Mouse (Mus musculus): Measurements from ENCODE around the gene Olfr523. TPM values are rescaled to one million over a fixed set of nuclear protein-coding genes. Genes with fewer than 3 reads are reported as not detected.

Gene Olfr523
- total RNA-seq, 2 experiments from 2014 or later = not detected

- no peak for ATAC-seq (replicated peaks; ENCODE audit: low FRiP score, low TSS enrichment, poor library complexity, severe bottlenecking)
These were observed 3.6 kb upstream of the Olfr523 start for GRCm38 (mm10) chr7:140169386-140169785.

GRCm38 (mm10) chr7:140170863-140171262 is 2.2 kb upstream of the Olfr523 start:
- ATAC-seq (replicated peaks; ENCODE audit: low FRiP score, low TSS enrichment, poor library complexity, severe bottlenecking) = no peak

GRCm38 (mm10) chr7:140179176-140179575 is 6.2 kb downstream of the Olfr523 start:
- no peak for ATAC-seq (replicated peaks; ENCODE audit: low FRiP score, low TSS enrichment, poor library complexity, severe bottlenecking)

- ATAC-seq (replicated peaks; ENCODE audit: low FRiP score, low TSS enrichment, poor library complexity, severe bottlenecking) = no peak
These were observed 7.7 kb downstream of the Olfr523 start for GRCm38 (mm10) chr7:140180692-140181091.

- ATAC-seq (replicated peaks; ENCODE audit: low FRiP score, low TSS enrichment, poor library complexity, severe bottlenecking) = no peak
These were observed 11.2 kb downstream of the Olfr523 start for GRCm38 (mm10) chr7:140184206-140184605.

GRCm38 (mm10) chr7:140186646-140187620 is 13.9 kb downstream of the Olfr523 start:
- ATAC-seq (replicated peaks; ENCODE audit: low FRiP score, low TSS enrichment, poor library complexity, severe bottlenecking) = peak; percentile 80

- no peak; the same call in 1 of the 2 replicates for ATAC-seq (replicated peaks; ENCODE audit: low FRiP score, low TSS enrichment, poor library complexity, severe bottlenecking)
These were observed 14.8 kb downstream of the Olfr523 start for GRCm38 (mm10) chr7:140187721-140188390.

GRCm38 (mm10) chr7:140188391-140189328 is 15.6 kb downstream of the Olfr523 start:
- ATAC-seq (replicated peaks; ENCODE audit: low FRiP score, low TSS enrichment, poor library complexity, severe bottlenecking) = peak; percentile 63

GRCm38 (mm10) chr7:140190435-140190834 is 17.4 kb downstream of the Olfr523 start:
- ATAC-seq (replicated peaks; ENCODE audit: low FRiP score, low TSS enrichment, poor library complexity, severe bottlenecking) = no peak

- ATAC-seq (replicated peaks; ENCODE audit: low FRiP score, low TSS enrichment, poor library complexity, severe bottlenecking) = no peak
These were observed 19.4 kb downstream of the Olfr523 start for GRCm38 (mm10) chr7:140192445-140192844.

GRCm38 (mm10) chr7:140192851-140193250 is 19.8 kb downstream of the Olfr523 start:
- ATAC-seq (replicated peaks; ENCODE audit: low FRiP score, low TSS enrichment, poor library complexity, severe bottlenecking) = no peak

GRCm38 (mm10) chr7:140194031-140194430 is 21.0 kb downstream of the Olfr523 start:
- ATAC-seq (replicated peaks; ENCODE audit: low FRiP score, low TSS enrichment, poor library complexity, severe bottlenecking) = no peak

- no peak for ATAC-seq (replicated peaks; ENCODE audit: low FRiP score, low TSS enrichment, poor library complexity, severe bottlenecking)
These were observed 23.0 kb downstream of the Olfr523 start for GRCm38 (mm10) chr7:140196002-140196401.

- ATAC-seq (replicated peaks; ENCODE audit: low FRiP score, low TSS enrichment, poor library complexity, severe bottlenecking) = peak; percentile 48
These were observed 28.1 kb downstream of the Olfr523 start for GRCm38 (mm10) chr7:140201090-140201489.

- ATAC-seq (replicated peaks; ENCODE audit: low FRiP score, low TSS enrichment, poor library complexity, severe bottlenecking) = no peak
These were observed 32.8 kb downstream of the Olfr523 start, which contains the start of gene Olfr524 for GRCm38 (mm10) chr7:140205864-140206263. Olfr524 (minus strand) TSS chr7:140205964.

GRCm38 (mm10) chr7:140206904-140207303 is 33.9 kb downstream of the Olfr523 start:
- 0 out of 2 replicates have a peak, but pooled peaks have one; percentile 12 for ATAC-seq (replicated peaks; ENCODE audit: low FRiP score, low TSS enrichment, poor library complexity, severe bottlenecking)

GRCm38 (mm10) chr7:140208153-140208552 is 35.1 kb downstream of the Olfr523 start:
- ATAC-seq (replicated peaks; ENCODE audit: low FRiP score, low TSS enrichment, poor library complexity, severe bottlenecking) = peak; percentile 86

GRCm38 (mm10) chr7:140208677-140209076 is 35.7 kb downstream of the Olfr523 start:
- 0 out of 2 replicates have a peak, but pooled peaks have one; percentile 33 for ATAC-seq (replicated peaks; ENCODE audit: low FRiP score, low TSS enrichment, poor library complexity, severe bottlenecking)

GRCm38 (mm10) chr7:140213841-140214240 is 40.8 kb downstream of the Olfr523 start:
- no peak for ATAC-seq (replicated peaks; ENCODE audit: low FRiP score, low TSS enrichment, poor library complexity, severe bottlenecking)

All from megakaryocyte-erythroid progenitor cell, adult 5-6 weeks (primary cell).